Mouse (Mus musculus) liver, embryonic 14.5 days (tissue): ENCODE measurements around the gene Eps8l1.

ENCODE experiments used
- CTCF ChIP-seq: IDR thresholded peaks from 2 replicates; pipeline ENCODE4 v1.5.1; 2016; ENCODE audit warnings: antibody characterized with exemption, low read depth, control low read depth
- EP300 ChIP-seq: IDR thresholded peaks from 2 replicates; pipeline ENCODE4 v1.6.1; 2016; ENCODE audit warnings: antibody characterized with exemption, low read depth

- TF ChIP-seq CTCF (no peak), EP300 (no peak)
Measured at GRCm38 (mm10) chr7:4493991-4494390, 33.5 kb downstream of the Eps8l1 start.
